Mouse (Mus musculus) ES-E14 (cell line): ENCODE measurements at regions not wholly inside any gene's neighbourhood (a gene's known extent, or its start where the extent isn't known, plus 50 kb on each side); places are given as distances from the start of the nearest gene placed in this dataset.

ENCODE experiments used
- DNase-seq: peaks from one replicate; pipeline ENCODE4 v3.0.0-alpha.2; 2013; ENCODE audit warnings: low read depth, low spot score
- H3K27ac ChIP-seq: 2 replicates; pipeline ENCODE4 v1.5.1; 2012; ENCODE audit warnings: low read depth, mild to moderate bottlenecking, low read length, moderate library complexity, mixed read lengths; ENCODE audit not compliant: poor library complexity, insufficient read depth, severe bottlenecking
- H3K36me3 ChIP-seq: 2 replicates; pipeline ENCODE4 v1.6.1; 2012; ENCODE audit warnings: mild to moderate bottlenecking, low read length, moderate library complexity, mixed read lengths; ENCODE audit not compliant: control insufficient read depth, poor library complexity, insufficient read depth, severe bottlenecking
- H3K4me1 ChIP-seq, 2 experiments: fragments of 150-350 bp in 1 of 2; sonication (generic) in 1 of 2; 2 replicates each; pipeline ENCODE4 v1.6.1; 2012; ENCODE audit warnings: low read length in 2 of 2, mild to moderate bottlenecking in 1 of 2, mixed read lengths in 1 of 2; ENCODE audit not compliant: control insufficient read depth in 2 of 2, insufficient read depth in 2 of 2, poor library complexity in 1 of 2
- H3K4me3 ChIP-seq, 2 experiments: fragments of 150-350 bp in 1 of 2; sonication (generic) in 1 of 2; 2 replicates each; pipeline ENCODE4 v1.5.1; 2012; ENCODE audit warnings: low read length in 2 of 2, low read depth in 1 of 2, mild to moderate bottlenecking in 1 of 2, mixed read lengths in 1 of 2; ENCODE audit not compliant: insufficient read depth in 1 of 2, poor library complexity in 1 of 2, severe bottlenecking in 1 of 2
- H3K9ac ChIP-seq: 2 replicates; pipeline ENCODE4 v1.6.1; 2012; ENCODE audit warnings: low read depth, mild to moderate bottlenecking, low read length, mixed read lengths; ENCODE audit not compliant: poor library complexity, insufficient read depth, severe bottlenecking
- H3K9me3 ChIP-seq: fragments of 150-350 bp; sonication (generic); 2 replicates; pipeline ENCODE4 v1.6.1; 2012; ENCODE audit warnings: low read depth, mild to moderate bottlenecking, low read length; ENCODE audit not compliant: control insufficient read depth, insufficient read depth
- CHD2 ChIP-seq: IDR thresholded peaks from 2 replicates; pipeline ENCODE4 v1.6.1; 2014; ENCODE audit warnings: mild to moderate bottlenecking, low read depth, low read length, inconsistent platforms
- HCFC1 ChIP-seq: IDR thresholded peaks from 2 replicates; pipeline ENCODE4 v1.6.1; 2012; ENCODE audit warnings: low read length, inconsistent platforms, borderline replicate concordance; ENCODE audit not compliant: insufficient read depth
- MAFK ChIP-seq: IDR thresholded peaks from 2 replicates; pipeline ENCODE4 v1.6.1; 2014; ENCODE audit warnings: mild to moderate bottlenecking, low read depth, low read length, inconsistent platforms; ENCODE audit not compliant: insufficient read depth
- ZC3H11A ChIP-seq: IDR thresholded peaks from 2 replicates; pipeline ENCODE4 v1.6.1; 2012; ENCODE audit warnings: low read depth, mild to moderate bottlenecking, inconsistent platforms, low read length, borderline replicate concordance
- ZNF384 ChIP-seq: IDR thresholded peaks from 2 replicates; pipeline ENCODE4 v1.6.1; 2012; ENCODE audit warnings: low read depth, low read length, inconsistent platforms
- in situ Hi-C, 2 experiments: fragments of 600-800 bp; cut with MboI; formaldehyde crosslinking; loops; one replicate each; pipeline ENCODE4 v1.15.1; 2025; ENCODE audit warnings: low sequenced_read_pairs in 2 of 2, inconsistent platforms in 1 of 2; ENCODE audit not compliant: unreplicated experiment in 2 of 2

DNA sequence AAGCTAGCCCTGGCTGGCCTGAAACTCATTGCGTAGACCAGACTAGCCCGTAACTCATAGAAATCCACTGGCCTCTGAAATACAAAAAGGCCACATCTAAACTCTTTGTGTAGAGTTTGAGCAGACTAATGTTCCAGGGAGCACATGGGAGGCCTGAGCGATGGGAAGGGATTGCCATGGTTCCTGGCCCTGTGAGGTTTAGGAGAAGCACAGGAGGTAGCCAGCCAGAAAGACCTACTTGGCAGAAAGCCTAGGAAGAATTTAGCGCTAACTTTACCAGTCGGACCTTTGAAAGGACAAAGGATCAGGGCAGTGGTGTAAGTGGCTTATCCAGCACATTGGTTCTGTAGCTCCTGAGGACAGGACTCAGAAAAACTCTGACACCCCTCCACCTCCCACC is 407.6 kb downstream of the Bcor start:
- H3K36me3 ChIP-seq = no peaks in the 10 kb centered on the region
- no peak overlapping the region for H3K27ac ChIP-seq
- no peak for TF ChIP-seq ZC3H11A
- no peak for TF ChIP-seq ZNF384
- no peak for TF ChIP-seq CHD2
- no peak for TF ChIP-seq MAFK
- TF ChIP-seq HCFC1 = no peak
- no peak overlapping the region for H3K4me3 ChIP-seq
- H3K9me3 ChIP-seq = no peaks in the 10 kb centered on the region
- no peak overlapping the region for H3K9ac ChIP-seq
- DNase-seq = no peak
- in situ Hi-C loops = no loop called here
- no peaks in the 10 kb centered on the region for H3K4me1 ChIP-seq

DNA sequence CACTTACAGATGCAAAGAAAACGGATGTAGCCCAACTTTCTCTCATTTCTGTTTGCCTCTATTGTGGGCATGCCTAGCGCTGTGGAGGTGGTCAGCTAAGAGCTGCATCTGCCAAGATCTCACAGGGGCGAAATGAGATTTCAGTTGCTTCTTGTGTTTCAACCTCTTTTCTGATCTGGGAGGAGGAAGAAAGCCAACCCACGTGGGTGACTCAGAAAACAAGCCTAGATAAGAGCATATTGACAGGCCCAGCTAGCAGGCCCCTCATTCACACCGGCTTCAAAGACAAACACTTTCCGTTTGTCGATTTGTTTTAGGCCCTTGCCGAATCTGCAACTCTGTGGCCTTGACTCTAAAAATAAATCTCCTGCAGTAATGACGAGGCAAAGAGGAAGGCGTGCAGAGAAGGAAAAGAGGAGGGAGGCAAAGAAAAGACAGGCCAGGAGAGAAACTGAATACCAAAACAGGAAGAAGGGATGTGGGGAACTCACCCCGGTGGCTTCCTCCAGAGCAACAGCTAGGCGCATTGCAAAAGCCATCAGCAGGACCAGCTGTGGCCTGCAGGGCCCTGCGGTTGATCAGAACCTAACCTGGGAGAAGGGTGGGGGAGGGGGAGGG is 407.1 kb downstream of the Bcor start:
- DNase-seq = no peak
- Histone ChIP-seq H3K9me3 (no peaks in the 10 kb centered on the region), H3K36me3 (no peaks in the 10 kb centered on the region), H3K27ac (no peak overlapping the region), H3K4me3 (no peak overlapping the region), H3K4me1 (no peaks in the 10 kb centered on the region), H3K9ac (no peak overlapping the region)
- in situ Hi-C loops = no loop called here
- no peak for TF ChIP-seq CHD2
- no peak for TF ChIP-seq HCFC1
- no peak for TF ChIP-seq ZC3H11A
- no peak for TF ChIP-seq ZNF384
- TF ChIP-seq MAFK = no peak

DNA sequence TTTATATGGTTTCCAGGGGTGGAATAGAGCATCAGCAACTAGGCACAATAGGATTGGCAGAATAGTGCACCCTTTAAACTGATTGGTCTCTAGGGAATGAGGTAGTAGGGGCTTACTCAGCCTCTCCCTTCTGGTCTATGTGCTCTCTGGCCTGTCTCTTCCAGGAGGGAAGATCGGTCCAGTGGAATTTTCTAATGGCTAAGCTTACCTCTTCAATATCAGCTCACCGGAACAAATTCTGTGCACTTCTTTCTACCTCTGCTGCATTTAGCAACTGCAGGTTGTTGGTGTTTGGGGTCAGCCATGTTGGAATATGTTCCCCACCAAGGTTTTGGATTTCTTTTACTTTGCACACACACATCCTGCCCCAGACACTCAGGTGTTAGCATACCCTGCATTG is 405.1 kb downstream of the Bcor start:
- Histone ChIP-seq H3K4me1 (no peaks in the 10 kb centered on the region), H3K27ac (no peak overlapping the region), H3K4me3 (no peak overlapping the region), H3K9ac (no peak overlapping the region), H3K36me3 (no peaks in the 10 kb centered on the region), H3K9me3 (no peaks in the 10 kb centered on the region)
- no peak for DNase-seq
- TF ChIP-seq ZC3H11A (no peak), ZNF384 (no peak), HCFC1 (no peak), CHD2 (no peak), MAFK (no peak)
- in situ Hi-C loops = no loop called here

- Histone ChIP-seq H3K36me3 (no peaks in the 10 kb centered on the region), H3K4me3 (no peak overlapping the region), H3K9me3 (no peaks in the 10 kb centered on the region), H3K27ac (no peak overlapping the region), H3K4me1 (no peaks in the 10 kb centered on the region), H3K9ac (no peak overlapping the region)
- TF ChIP-seq ZNF384 (no peak), HCFC1 (no peak), CHD2 (no peak), ZC3H11A (no peak), MAFK (no peak)
- DNase-seq = no peak
- in situ Hi-C loops = no loop called here
Measured at GRCm38 (mm10) chrX:11763351-11764082, 396.6 kb downstream of the Bcor start.
